Mouse (Mus musculus): Measurements from ENCODE around the gene Bmp8b. TPM values are rescaled to one million over a fixed set of nuclear protein-coding genes. Genes with fewer than 3 reads are reported as not detected.

Gene Bmp8b
- polyA plus RNA-seq, 1 experiment, result 0.10 TPM

GRCm38 (mm10) chr4:123162305-123162917 lies 57.4 kb downstream of the Bmp8b start:
- H3K4me1 ChIP-seq (ENCODE audit: control insufficient read depth, insufficient read depth, low read length), result no peaks in the 10 kb centered on the region
- no peaks in the 10 kb centered on the region for H3K27me3 ChIP-seq (ENCODE audit: control insufficient read depth, insufficient read depth, low read length)
- H3K4me3 ChIP-seq (replicated peaks; ENCODE audit: insufficient read depth, low read depth, low read length), result no peak overlapping the region
- TF ChIP-seq POLR2A (IDR thresholded peaks at IDR 0.05; ENCODE audit: borderline replicate concordance, insufficient read depth, low read length), result no peak
- TF ChIP-seq CTCF (IDR thresholded peaks at IDR 0.05; ENCODE audit: borderline replicate concordance, insufficient read depth, low read depth, low read length), result no peak
- WGBS, result 21% methylated on average over 15 of the region's 15 CpGs
- DNase-seq, result no peak
- H3K27ac ChIP-seq (ENCODE audit: insufficient read depth, low read length), result no peak overlapping the region

GRCm38 (mm10) chr4:123164157-123164556 lies 59.2 kb downstream of the Bmp8b start:
- TF ChIP-seq CTCF (IDR thresholded peaks at IDR 0.05; ENCODE audit: borderline replicate concordance, insufficient read depth, low read depth, low read length), result no peak
- TF ChIP-seq POLR2A (IDR thresholded peaks at IDR 0.05; ENCODE audit: borderline replicate concordance, insufficient read depth, low read length), result no peak
- no peaks in the 10 kb centered on the region for H3K27me3 ChIP-seq (ENCODE audit: control insufficient read depth, insufficient read depth, low read length)
- no peaks in the 10 kb centered on the region for H3K4me1 ChIP-seq (ENCODE audit: control insufficient read depth, insufficient read depth, low read length)
- DNase-seq, result no peak
- no peak overlapping the region for H3K4me3 ChIP-seq (replicated peaks; ENCODE audit: insufficient read depth, low read depth, low read length)
- WGBS, result 89% methylated on average over 15 of the region's 15 CpGs
- no peak overlapping the region for H3K27ac ChIP-seq (ENCODE audit: insufficient read depth, low read length)

- no peaks in the 10 kb centered on the region; the same call in 1 of the 2 replicates for H3K27me3 ChIP-seq (ENCODE audit: control insufficient read depth, insufficient read depth, low read length)
- no peak overlapping the region for H3K27ac ChIP-seq (ENCODE audit: insufficient read depth, low read length)
- no peak overlapping the region for H3K4me3 ChIP-seq (replicated peaks; ENCODE audit: insufficient read depth, low read depth, low read length)
- TF ChIP-seq POLR2A (IDR thresholded peaks at IDR 0.05; ENCODE audit: borderline replicate concordance, insufficient read depth, low read length) (no peak), CTCF (IDR thresholded peaks at IDR 0.05; ENCODE audit: borderline replicate concordance, insufficient read depth, low read depth, low read length) (no peak)
- H3K4me1 ChIP-seq (ENCODE audit: control insufficient read depth, insufficient read depth, low read length), result no peaks in the 10 kb centered on the region
- no peak for DNase-seq
Observed at GRCm38 (mm10) chr4:123171811-123172210, 66.8 kb downstream of the Bmp8b start.

Other genes with a start within 250 kb of the Bmp8b start
- gene Cap1, start 219.1 kb upstream of the Bmp8b start, polyA plus RNA-seq (2012; rRNA removed), result 82.1 and 89.7 TPM in 2 replicates
- gene Mfsd2a, start 144.0 kb upstream of the Bmp8b start, polyA plus RNA-seq (2012; rRNA removed), result 32.9 and 34.4 TPM in 2 replicates
- 5.3 and 5.8 TPM in 2 replicates for gene Mycl, start 109.5 kb upstream of the Bmp8b start, polyA plus RNA-seq (2012; rRNA removed)
- gene Trit1, start 88.6 kb upstream of the Bmp8b start, polyA plus RNA-seq (2012; rRNA removed), result 10.9 and 11.0 TPM in 2 replicates
- 0.11 TPM in 2 replicates for gene Oxct2b, start 11.1 kb downstream of the Bmp8b start, polyA plus RNA-seq (2012; rRNA removed)
- gene Ppie, start 34.8 kb downstream of the Bmp8b start, polyA plus RNA-seq (2012; rRNA removed), result 24.6 and 25.3 TPM in 2 replicates
- gene Hpcal4, start 78.1 kb downstream of the Bmp8b start, polyA plus RNA-seq (2012; rRNA removed), result 23.9 and 25.7 TPM in 2 replicates
- 9.8 and 12.8 TPM in 2 replicates for gene Nt5c1a, start 96.3 kb downstream of the Bmp8b start, polyA plus RNA-seq (2012; rRNA removed)
- 3.1 and 3.5 TPM in 2 replicates for gene Heyl, start 128.4 kb downstream of the Bmp8b start, polyA plus RNA-seq (2012; rRNA removed)
- gene Pabpc4, start 157.2 kb downstream of the Bmp8b start, polyA plus RNA-seq (2012; rRNA removed), result 30.8 and 32.3 TPM in 2 replicates
- not detected in 2 replicates for gene Oxct2a, start 218.5 kb downstream of the Bmp8b start, polyA plus RNA-seq (2012; rRNA removed)
- 0.21 and 0.41 TPM in 2 replicates for gene Bmp8a, start 238.1 kb downstream of the Bmp8b start, polyA plus RNA-seq (2012; rRNA removed)

Data from cerebellum, adult 2 months (tissue).